Mouse (Mus musculus): ENCODE measurements around the gene Olfr5.

GRCm38 (mm10) chr7:6525001-6525400 lies 38.3 kb upstream of the Olfr5 start:
- no peak for TF ChIP-seq CTCF (IDR thresholded peaks at IDR 0.05; ENCODE audit: borderline replicate concordance, extremely low read depth, insufficient read depth, insufficient read length)
- TF ChIP-seq POLR2A (IDR thresholded peaks at IDR 0.05; ENCODE audit: borderline replicate concordance, extremely low read depth, insufficient read depth, insufficient read length, poor library complexity, severe bottlenecking) = no peak

Measured in brain, embryonic 14.5 days (tissue).